Mouse (Mus musculus): Measurements from ENCODE around the gene Hils1. TPM values are rescaled to one million over a fixed set of nuclear protein-coding genes. Genes with fewer than 3 reads are reported as not detected.
"Not testable (repeated sequence)": the region's sequence is repeated elsewhere in the genome, so short reads cannot be mapped to it uniquely, and the experiment has no call there.

Gene Hils1
- polyA plus RNA-seq, 1 experiment from 2014 or later: not detected

GRCm38 (mm10) chr11:95004937-95005198 lies 37.5 kb downstream of the Hils1 start:
- Histone ChIP-seq H3K9me3 (ENCODE audit: control insufficient read depth, low read depth, low read length) (no peaks in the 10 kb centered on the region), H3K36me3 (ENCODE audit: control insufficient read depth, insufficient read depth, low read length) (peaks cover 45% of the 10 kb centered on the region), H3K4me2 (replicated peaks; ENCODE audit: low read depth, low read length) (no peak overlapping the region), H3K4me3 (ENCODE audit: low read depth, low read length) (no peak overlapping the region), H3K9ac (replicated peaks; ENCODE audit: low read depth, low read length) (no peak overlapping the region), H3K27ac (ENCODE audit: low read length) (no peak overlapping the region), H3K27me3 (ENCODE audit: control insufficient read depth, insufficient read depth, low read length) (no peaks in the 10 kb centered on the region), H3K4me1 (ENCODE audit: control insufficient read depth, insufficient read depth, low read length) (peaks cover 15% of the 10 kb centered on the region; the same call in 1 of the 2 replicates)
- ATAC-seq (ENCODE audit: insufficient number of reproducible peaks, insufficient read depth, low FRiP score, low read depth): no peak
- WGBS: 75% methylated on average over 6 of the region's 6 CpGs

- Histone ChIP-seq H3K9me3 (ENCODE audit: control insufficient read depth, low read depth, low read length) (no peaks in the 10 kb centered on the region), H3K27me3 (ENCODE audit: control insufficient read depth, insufficient read depth, low read length) (no peaks in the 10 kb centered on the region), H3K4me3 (ENCODE audit: low read depth, low read length) (no peak overlapping the region), H3K4me2 (replicated peaks; ENCODE audit: low read depth, low read length) (peak overlapping the region; percentile 59), H3K9ac (replicated peaks; ENCODE audit: low read depth, low read length) (no peak overlapping the region), H3K4me1 (ENCODE audit: control insufficient read depth, insufficient read depth, low read length) (peaks cover 11% of the 10 kb centered on the region; the same call in 1 of the 2 replicates), H3K36me3 (ENCODE audit: control insufficient read depth, insufficient read depth, low read length) (peaks cover 38% of the 10 kb centered on the region), H3K27ac (ENCODE audit: low read length) (no peak overlapping the region)
- no peak for ATAC-seq (ENCODE audit: insufficient number of reproducible peaks, insufficient read depth, low FRiP score, low read depth)
- 30% methylated on average over 4 of the region's 4 CpGs for WGBS
Observed at GRCm38 (mm10) chr11:95006038-95006437, 38.6 kb downstream of the Hils1 start.

- Histone ChIP-seq H3K9me3 (ENCODE audit: control insufficient read depth, low read depth, low read length) (no peaks in the 10 kb centered on the region), H3K4me2 (replicated peaks; ENCODE audit: low read depth, low read length) (peak overlapping the region; percentile 59), H3K9ac (replicated peaks; ENCODE audit: low read depth, low read length) (peak overlapping the region; percentile 49; the same call in 1 of the 2 replicates), H3K4me1 (ENCODE audit: control insufficient read depth, insufficient read depth, low read length) (peaks cover 14% of the 10 kb centered on the region), H3K4me3 (ENCODE audit: low read depth, low read length) (peak overlapping the region; percentile 34), H3K27me3 (ENCODE audit: control insufficient read depth, insufficient read depth, low read length) (no peaks in the 10 kb centered on the region), H3K36me3 (ENCODE audit: control insufficient read depth, insufficient read depth, low read length) (peaks cover 35% of the 10 kb centered on the region), H3K27ac (ENCODE audit: low read length) (peak overlapping the region; percentile 69)
- peak; percentile 38; the same call in 1 of the 2 replicates for ATAC-seq (ENCODE audit: insufficient number of reproducible peaks, insufficient read depth, low FRiP score, low read depth)
- WGBS: under 1% methylated on average over 27 of the region's 27 CpGs
Observed at GRCm38 (mm10) chr11:95006525-95007219, 39.3 kb downstream of the Hils1 start.

- Histone ChIP-seq H3K4me3 (ENCODE audit: low read depth, low read length) (no peak overlapping the region), H3K9ac (replicated peaks; ENCODE audit: low read depth, low read length) (0 out of 2 replicates have a peak overlapping the region, but pooled peaks have one; percentile 49), H3K9me3 (ENCODE audit: control insufficient read depth, low read depth, low read length) (no peaks in the 10 kb centered on the region), H3K4me1 (ENCODE audit: control insufficient read depth, insufficient read depth, low read length) (peaks cover 21% of the 10 kb centered on the region), H3K27me3 (ENCODE audit: control insufficient read depth, insufficient read depth, low read length) (no peaks in the 10 kb centered on the region), H3K4me2 (replicated peaks; ENCODE audit: low read depth, low read length) (peak overlapping the region; percentile 59; the same call in 1 of the 2 replicates), H3K36me3 (ENCODE audit: control insufficient read depth, insufficient read depth, low read length) (peaks cover 27% of the 10 kb centered on the region), H3K27ac (ENCODE audit: low read length) (peak overlapping the region; percentile 69)
- ATAC-seq (ENCODE audit: insufficient number of reproducible peaks, insufficient read depth, low FRiP score, low read depth): no peak
- WGBS: 53% methylated on average over 3 of the region's 3 CpGs
Observed at GRCm38 (mm10) chr11:95007418-95007817, 40.0 kb downstream of the Hils1 start.

GRCm38 (mm10) chr11:95008661-95009628 lies 41.6 kb downstream of the Hils1 start:
- WGBS: 30% methylated on average over 15 of the region's 15 CpGs
- Histone ChIP-seq H3K27me3 (ENCODE audit: control insufficient read depth, insufficient read depth, low read length) (no peaks in the 10 kb centered on the region), H3K9ac (replicated peaks; ENCODE audit: low read depth, low read length) (peak overlapping the region; percentile 72), H3K36me3 (ENCODE audit: control insufficient read depth, insufficient read depth, low read length) (peaks cover 14% of the 10 kb centered on the region; the same call in 1 of the 2 replicates), H3K4me3 (ENCODE audit: low read depth, low read length) (peak overlapping the region; percentile 67), H3K27ac (ENCODE audit: low read length) (peak overlapping the region; percentile 92), H3K4me1 (ENCODE audit: control insufficient read depth, insufficient read depth, low read length) (peaks cover 22% of the 10 kb centered on the region), H3K4me2 (replicated peaks; ENCODE audit: low read depth, low read length) (peak overlapping the region; percentile 62), H3K9me3 (ENCODE audit: control insufficient read depth, low read depth, low read length) (no peaks in the 10 kb centered on the region)
- no peak for ATAC-seq (ENCODE audit: insufficient number of reproducible peaks, insufficient read depth, low FRiP score, low read depth)

GRCm38 (mm10) chr11:95009629-95010014 lies 42.2 kb downstream of the Hils1 start, which contains the start of gene Samd14:
Samd14 (plus strand) TSS chr11:95009879.
- peak within 1 kb of the TSS; percentile 62 for H3K4me2 ChIP-seq (replicated peaks; ENCODE audit: low read depth, low read length)
- peaks cover 22% of the 10 kb centered on the region for H3K4me1 ChIP-seq (ENCODE audit: control insufficient read depth, insufficient read depth, low read length)
- ATAC-seq (ENCODE audit: insufficient number of reproducible peaks, insufficient read depth, low FRiP score, low read depth): peak; percentile 73; the same call in 1 of the 2 replicates
- H3K9me3 ChIP-seq (ENCODE audit: control insufficient read depth, low read depth, low read length): no peaks in the 10 kb centered on the region
- peak within 1 kb of the TSS; percentile 92 for H3K27ac ChIP-seq (ENCODE audit: low read length)
- no peaks in the 10 kb centered on the region for H3K27me3 ChIP-seq (ENCODE audit: control insufficient read depth, insufficient read depth, low read length)
- peak within 1 kb of the TSS; percentile 72 for H3K9ac ChIP-seq (replicated peaks; ENCODE audit: low read depth, low read length)
- H3K4me3 ChIP-seq (ENCODE audit: low read depth, low read length): peak within 1 kb of the TSS; percentile 67
- peaks cover 14% of the 10 kb centered on the region; the same call in 1 of the 2 replicates for H3K36me3 ChIP-seq (ENCODE audit: control insufficient read depth, insufficient read depth, low read length)
- WGBS: under 1% methylated on average over 31 of the region's 32 CpGs

GRCm38 (mm10) chr11:95010141-95010739 lies 42.8 kb downstream of the Hils1 start:
- Histone ChIP-seq H3K27me3 (ENCODE audit: control insufficient read depth, insufficient read depth, low read length) (no peaks in the 10 kb centered on the region), H3K4me2 (replicated peaks; ENCODE audit: low read depth, low read length) (peak overlapping the region; percentile 62), H3K9ac (replicated peaks; ENCODE audit: low read depth, low read length) (peak overlapping the region; percentile 72), H3K4me3 (ENCODE audit: low read depth, low read length) (peak overlapping the region; percentile 67), H3K9me3 (ENCODE audit: control insufficient read depth, low read depth, low read length) (no peaks in the 10 kb centered on the region), H3K4me1 (ENCODE audit: control insufficient read depth, insufficient read depth, low read length) (peaks cover 22% of the 10 kb centered on the region), H3K27ac (ENCODE audit: low read length) (peak overlapping the region; percentile 92), H3K36me3 (ENCODE audit: control insufficient read depth, insufficient read depth, low read length) (peaks cover 9% of the 10 kb centered on the region; the same call in 1 of the 2 replicates)
- no peak for ATAC-seq (ENCODE audit: insufficient number of reproducible peaks, insufficient read depth, low FRiP score, low read depth)
- WGBS: 1% methylated on average over 33 of the region's 40 CpGs

GRCm38 (mm10) chr11:95010841-95011403 lies 43.5 kb downstream of the Hils1 start:
- peak overlapping the region; percentile 72 for H3K9ac ChIP-seq (replicated peaks; ENCODE audit: low read depth, low read length)
- ATAC-seq (ENCODE audit: insufficient number of reproducible peaks, insufficient read depth, low FRiP score, low read depth); H3K9me3 ChIP-seq (ENCODE audit: control insufficient read depth, low read depth, low read length); H3K27ac ChIP-seq (ENCODE audit: low read length); H3K27me3 ChIP-seq (ENCODE audit: control insufficient read depth, insufficient read depth, low read length): not testable (repeated sequence)
- H3K36me3 ChIP-seq (ENCODE audit: control insufficient read depth, insufficient read depth, low read length): peaks cover 12% of the 10 kb centered on the region; the same call in 1 of the 2 replicates
- peaks cover 27% of the 10 kb centered on the region for H3K4me1 ChIP-seq (ENCODE audit: control insufficient read depth, insufficient read depth, low read length)
- peak overlapping the region; percentile 67 for H3K4me3 ChIP-seq (ENCODE audit: low read depth, low read length)
- 10% methylated on average over 4 of the region's 4 CpGs for WGBS
- peak overlapping the region; percentile 62 for H3K4me2 ChIP-seq (replicated peaks; ENCODE audit: low read depth, low read length)

All from stomach, embryonic 14.5 days (tissue).